Mouse (Mus musculus) liver, embryonic 12.5 days (tissue): ENCODE data around the gene Gemin5. TPM values are rescaled to one million over a fixed set of nuclear protein-coding genes. Genes with fewer than 3 reads are reported as not detected.
A peak's percentile ranks its signal among the peaks of the same experiment; 100 is the strongest.
"Not testable (repeated sequence)": the region's sequence is repeated elsewhere in the genome, so short reads cannot be mapped to it uniquely, and the experiment has no call there.

Experiments used
- ATAC-seq: fragments of 200-750 bp; cut with Nextera tagmentation; 2 replicates; pipeline ENCODE4 v1.8.0; 2017; ENCODE audit warnings: moderate number of reproducible peaks, mild to moderate bottlenecking, moderate library complexity
- H3K27ac ChIP-seq: fragments of 300-500 bp; sonication (generic); 2 replicates; pipeline ENCODE4 v1.5.1; 2016; ENCODE audit warnings: mild to moderate bottlenecking
- H3K27me3 ChIP-seq: fragments of 300-500 bp; sonication (generic); replicated peaks from 2 replicates; pipeline ENCODE4 v1.6.1; 2016; ENCODE audit warnings: mild to moderate bottlenecking, moderate library complexity
- H3K36me3 ChIP-seq: fragments of 300-500 bp; sonication (generic); 2 replicates; pipeline ENCODE4 v1.6.1; 2016; ENCODE audit warnings: mild to moderate bottlenecking, moderate library complexity
- H3K4me1 ChIP-seq: fragments of 300-500 bp; sonication (generic); 2 replicates; pipeline ENCODE4 v1.6.1; 2016
- H3K4me2 ChIP-seq: fragments of 300-500 bp; sonication (generic); 2 replicates; pipeline ENCODE4 v1.6.1; 2016; ENCODE audit warnings: mild to moderate bottlenecking, moderate library complexity
- H3K4me3 ChIP-seq: fragments of 300-500 bp; sonication (generic); 2 replicates; pipeline ENCODE4 v1.5.1; 2016; ENCODE audit warnings: mild to moderate bottlenecking, moderate library complexity
- H3K9ac ChIP-seq: fragments of 300-500 bp; sonication (generic); 2 replicates; pipeline ENCODE4 v1.6.1; 2016; ENCODE audit warnings: mild to moderate bottlenecking, moderate library complexity
- H3K9me3 ChIP-seq: fragments of 300-500 bp; sonication (generic); replicated peaks from 2 replicates; pipeline ENCODE4 v1.6.1; 2016; ENCODE audit warnings: mild to moderate bottlenecking, moderate library complexity
- WGBS: fragments of 180-500 bp; shearing (Covaris S2); methylation state at CpG from one replicate; pipeline ENCODE4 v1.1.7; 2016; ENCODE audit not compliant: insufficient replicate concordance; 5-methylcytosine and 5-hydroxymethylcytosine counted together
- polyA plus RNA-seq: library from polyadenylated mRNA; unstranded; fragments of >200 nt; fragmentation: Nextera tagmentation; extraction: Ambion mirVana; gene quantifications from 2 replicates; pipeline ENCODE4 v1.2.1, GENCODE M21; 2016

Gemin5 gene
- polyA plus RNA-seq: 25.4 and 26.0 TPM in 2 replicates

DNA sequence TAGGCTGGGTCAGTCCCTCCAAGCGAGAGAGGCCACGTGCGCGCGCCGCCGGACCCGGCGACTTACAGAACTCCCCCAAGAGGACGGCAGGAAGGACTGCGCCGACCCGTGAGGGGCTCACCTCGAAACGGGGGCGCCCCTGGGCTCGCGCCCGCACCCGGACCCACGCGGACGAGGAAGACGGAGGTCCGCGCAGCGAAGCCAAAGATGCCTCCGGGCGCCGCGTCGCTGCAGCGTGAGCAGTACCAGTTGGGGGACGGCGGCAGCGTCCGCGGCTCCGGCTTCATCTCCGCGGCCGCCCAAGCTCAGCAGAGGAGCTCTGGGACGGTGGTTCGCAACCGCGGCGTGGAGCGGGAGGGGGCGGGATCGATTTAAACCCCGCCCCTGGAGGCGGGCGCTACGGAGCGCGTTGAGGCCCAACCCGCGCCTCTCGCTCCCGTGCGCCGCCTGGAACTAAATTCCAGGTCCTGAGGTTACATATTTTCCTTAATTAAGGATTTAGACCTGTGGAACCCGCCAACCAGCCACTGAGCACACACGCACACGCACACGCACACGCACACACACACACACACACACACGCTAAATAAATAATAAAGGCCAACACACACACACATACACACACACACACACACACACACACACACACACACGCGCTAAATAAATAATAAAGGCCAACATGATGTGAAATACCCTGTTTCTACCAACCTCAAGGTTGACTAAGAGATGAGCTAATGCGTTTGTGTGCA is at the start of gene Gemin5:
Gene Gemin5, minus strand, starts transcription at position 373 of the 749 bp plus-strand sequence.
- WGBS: under 1% methylated on average over 71 of the region's 71 CpGs
- H3K4me3 ChIP-seq: peak within 1 kb of the TSS; percentile 99
- H3K27me3 ChIP-seq: no peaks in the 10 kb centered on the region
- H3K9me3 ChIP-seq: peaks cover 8% of the 10 kb centered on the region; the same call in 1 of the 2 replicates
- H3K4me1 ChIP-seq: peaks cover 52% of the 10 kb centered on the region
- peak within 1 kb of the TSS; percentile 92 for H3K4me2 ChIP-seq
- peaks cover 42% of the 10 kb centered on the region for H3K36me3 ChIP-seq
- ATAC-seq: peak; percentile 79
- H3K27ac ChIP-seq: peak within 1 kb of the TSS; percentile 81
- H3K9ac ChIP-seq: peak within 1 kb of the TSS; percentile 91

DNA sequence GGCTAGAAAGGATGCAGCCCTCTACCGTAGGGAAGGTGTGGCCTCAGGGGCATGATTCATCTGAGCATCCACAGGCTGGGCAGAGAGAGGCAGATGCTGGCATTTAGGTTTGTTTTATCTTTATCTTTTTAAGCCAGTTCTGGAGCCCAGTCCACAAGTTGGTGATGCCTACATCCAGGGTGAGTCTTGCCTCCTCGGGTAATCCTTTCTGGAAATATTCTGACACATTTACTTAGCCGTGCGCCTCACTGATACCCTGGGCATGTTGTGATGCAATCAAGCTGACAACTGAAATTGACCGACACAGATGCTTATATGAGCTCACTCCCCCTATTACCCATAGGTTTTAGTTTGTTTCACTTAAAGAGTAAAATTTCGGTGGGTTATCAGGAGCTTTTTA is 48.5 kb upstream of the Gemin5 start:
- Histone ChIP-seq H3K27me3 (no peaks in the 10 kb centered on the region), H3K9me3 (no peaks in the 10 kb centered on the region), H3K27ac (no peak overlapping the region), H3K4me3 (no peak overlapping the region), H3K4me2 (no peak overlapping the region), H3K4me1 (peaks cover 58% of the 10 kb centered on the region), H3K36me3 (no peaks in the 10 kb centered on the region), H3K9ac (no peak overlapping the region)
- WGBS: 68% methylated on average over 6 of the region's 6 CpGs
- ATAC-seq: no peak

- ATAC-seq: no peak
- H3K4me3 ChIP-seq: 0 out of 2 replicates have a peak overlapping the region, but pooled peaks have one; percentile 3
- peak overlapping the region; percentile 81 for H3K4me2 ChIP-seq
- H3K27ac ChIP-seq: peak overlapping the region; percentile 17; the same call in 1 of the 2 replicates
- peaks cover 68% of the 10 kb centered on the region for H3K4me1 ChIP-seq
- H3K27me3 ChIP-seq: no peaks in the 10 kb centered on the region
- no peak overlapping the region for H3K9ac ChIP-seq
- WGBS: 65% methylated on average over 5 of the region's 5 CpGs
- H3K36me3 ChIP-seq: no peaks in the 10 kb centered on the region
- no peaks in the 10 kb centered on the region for H3K9me3 ChIP-seq
Measured at GRCm38 (mm10) chr11:58215814-58216213, 47.5 kb upstream of the Gemin5 start.

DNA sequence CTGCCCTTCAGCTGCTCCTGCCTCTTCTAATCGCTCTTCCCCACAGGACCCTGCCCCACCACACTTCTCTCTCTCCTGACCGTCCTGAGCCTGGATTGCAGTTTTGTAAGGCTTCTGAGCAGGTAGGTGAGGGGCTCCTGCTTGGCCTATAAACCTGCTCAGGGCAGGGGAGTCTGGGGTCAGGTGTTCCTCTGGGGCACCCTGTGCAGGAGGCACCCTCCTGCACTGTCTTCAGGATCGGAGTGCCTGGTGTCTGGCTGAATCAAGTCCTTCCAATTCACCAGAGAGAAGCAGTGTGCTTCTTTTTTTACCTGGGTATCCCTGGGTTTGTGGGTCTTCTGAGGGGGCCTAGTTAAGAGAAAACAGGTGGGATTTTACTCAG is 46.7 kb upstream of the Gemin5 start:
- H3K27me3 ChIP-seq, H3K36me3 ChIP-seq, H3K9me3 ChIP-seq, ATAC-seq: not testable (repeated sequence)
- Histone ChIP-seq H3K4me2 (peak overlapping the region; percentile 81), H3K4me3 (peak overlapping the region; percentile 75), H3K9ac (peak overlapping the region; percentile 82), H3K4me1 (peaks cover 75% of the 10 kb centered on the region), H3K27ac (peak overlapping the region; percentile 88)
- 9% methylated on average over 2 of the region's 3 CpGs for WGBS

- peak overlapping the region; percentile 81 for H3K4me2 ChIP-seq
- no peaks in the 10 kb centered on the region for H3K36me3 ChIP-seq
- H3K9me3 ChIP-seq: no peaks in the 10 kb centered on the region
- WGBS: 15% methylated on average over 17 of the region's 17 CpGs
- ATAC-seq: peak; percentile 94
- peaks cover 75% of the 10 kb centered on the region for H3K4me1 ChIP-seq
- H3K27me3 ChIP-seq: no peaks in the 10 kb centered on the region
- H3K9ac ChIP-seq: peak overlapping the region; percentile 82
- peak overlapping the region; percentile 75 for H3K4me3 ChIP-seq
- peak overlapping the region; percentile 88 for H3K27ac ChIP-seq
Measured at GRCm38 (mm10) chr11:58214391-58215048, 46.2 kb upstream of the Gemin5 start.

DNA sequence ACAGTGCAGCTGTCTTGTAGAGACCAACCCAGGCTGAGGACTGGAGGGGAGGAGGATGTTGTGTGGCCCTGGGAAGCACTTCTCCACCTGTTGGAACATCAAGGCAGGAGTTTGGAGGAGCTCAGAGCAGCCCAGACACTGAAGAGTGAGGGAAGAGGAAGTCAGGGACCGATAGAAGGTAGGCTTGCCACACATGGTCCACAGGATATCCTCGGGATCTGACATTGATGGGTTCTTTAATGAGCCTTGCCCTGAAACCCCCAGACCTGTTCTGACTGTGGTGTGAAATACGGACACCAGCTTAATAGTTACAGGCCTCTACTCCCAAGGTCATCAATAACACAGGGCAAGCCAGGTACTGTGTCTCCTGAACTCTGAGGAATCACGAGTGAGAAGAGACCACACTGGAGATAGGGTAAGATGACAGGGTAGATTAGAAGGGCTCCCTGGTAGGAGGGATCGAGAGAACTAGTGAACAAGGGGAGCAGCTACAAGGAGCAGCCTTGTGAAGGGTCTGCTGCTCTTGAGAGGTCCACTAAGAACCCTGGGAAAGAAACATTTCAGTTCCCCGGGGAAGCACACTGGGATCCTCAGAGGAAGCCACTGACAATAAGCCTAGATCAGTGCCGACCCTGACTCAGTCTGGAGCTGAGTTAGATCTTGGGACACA is 45.5 kb upstream of the Gemin5 start:
- peak overlapping the region; percentile 88 for H3K27ac ChIP-seq
- peak overlapping the region; percentile 82 for H3K9ac ChIP-seq
- no peaks in the 10 kb centered on the region for H3K36me3 ChIP-seq
- 29% methylated on average over 7 of the region's 7 CpGs for WGBS
- peak overlapping the region; percentile 75 for H3K4me3 ChIP-seq
- H3K4me2 ChIP-seq: peak overlapping the region; percentile 81
- 0 out of 2 replicates have a peak, but pooled peaks have one; percentile 22 for ATAC-seq
- peaks cover 70% of the 10 kb centered on the region for H3K4me1 ChIP-seq
- H3K9me3 ChIP-seq: no peaks in the 10 kb centered on the region
- no peaks in the 10 kb centered on the region for H3K27me3 ChIP-seq

GRCm38 (mm10) chr11:58211682-58212067 is 43.3 kb upstream of the Gemin5 start:
- 41% methylated on average over 2 of the region's 2 CpGs for WGBS
- H3K4me3 ChIP-seq: no peak overlapping the region
- H3K27me3 ChIP-seq: no peaks in the 10 kb centered on the region; the same call in 1 of the 2 replicates
- H3K4me1 ChIP-seq: peaks cover 57% of the 10 kb centered on the region
- no peaks in the 10 kb centered on the region for H3K36me3 ChIP-seq
- H3K27ac ChIP-seq: peak overlapping the region; percentile 63
- ATAC-seq: no peak
- H3K9me3 ChIP-seq: no peaks in the 10 kb centered on the region
- 0 out of 2 replicates have a peak overlapping the region, but pooled peaks have one; percentile 23 for H3K9ac ChIP-seq
- peak overlapping the region; percentile 33 for H3K4me2 ChIP-seq

DNA sequence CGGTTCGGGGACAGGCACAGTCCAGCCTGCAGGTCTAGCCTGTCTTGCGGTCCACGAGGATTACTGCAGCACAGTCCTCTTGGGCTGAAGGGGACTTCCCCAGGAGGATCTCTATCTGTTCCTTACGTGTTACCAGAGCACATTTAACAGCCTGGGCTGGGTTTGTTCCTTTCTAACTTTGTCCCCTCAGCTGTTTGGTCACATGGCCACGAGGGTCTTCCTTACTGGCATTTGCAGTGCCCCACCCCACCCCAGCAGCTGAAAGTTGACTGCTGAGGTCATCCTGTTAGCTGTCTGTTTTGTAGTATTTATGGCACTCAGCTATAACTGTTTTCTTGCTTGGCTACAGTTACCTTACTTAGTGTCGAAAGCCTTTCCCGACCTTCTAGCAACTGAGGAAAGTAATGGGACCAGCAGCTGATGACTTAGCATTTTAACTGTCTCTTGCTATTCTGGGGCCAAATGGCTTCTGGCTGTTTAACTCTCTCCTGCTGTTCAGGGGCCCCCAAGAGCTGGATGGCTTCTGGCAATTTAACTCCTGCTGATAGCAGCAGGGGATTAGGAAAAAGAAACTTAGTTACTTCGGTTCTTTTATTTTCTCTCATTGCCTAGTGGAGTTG is 42.8 kb upstream of the Gemin5 start:
- 17% methylated on average over 9 of the region's 9 CpGs for WGBS
- Histone ChIP-seq H3K36me3 (no peaks in the 10 kb centered on the region), H3K4me3 (no peak overlapping the region), H3K27me3 (no peaks in the 10 kb centered on the region; the same call in 1 of the 2 replicates), H3K4me1 (peaks cover 52% of the 10 kb centered on the region), H3K27ac (peak overlapping the region; percentile 63), H3K9me3 (no peaks in the 10 kb centered on the region), H3K4me2 (peak overlapping the region; percentile 33), H3K9ac (0 out of 2 replicates have a peak overlapping the region, but pooled peaks have one; percentile 23)
- no peak for ATAC-seq

GRCm38 (mm10) chr11:58210321-58210886 is 42.1 kb upstream of the Gemin5 start:
- WGBS: 67% methylated on average over 1 of the region's 1 CpGs
- H3K27me3 ChIP-seq: no peaks in the 10 kb centered on the region; the same call in 1 of the 2 replicates
- ATAC-seq: no peak
- no peak overlapping the region for H3K9ac ChIP-seq
- peaks cover 45% of the 10 kb centered on the region for H3K4me1 ChIP-seq
- H3K27ac ChIP-seq: peak overlapping the region; percentile 63; the same call in 1 of the 2 replicates
- H3K4me3 ChIP-seq: no peak overlapping the region
- no peak overlapping the region for H3K4me2 ChIP-seq
- no peaks in the 10 kb centered on the region for H3K9me3 ChIP-seq
- H3K36me3 ChIP-seq: no peaks in the 10 kb centered on the region

DNA sequence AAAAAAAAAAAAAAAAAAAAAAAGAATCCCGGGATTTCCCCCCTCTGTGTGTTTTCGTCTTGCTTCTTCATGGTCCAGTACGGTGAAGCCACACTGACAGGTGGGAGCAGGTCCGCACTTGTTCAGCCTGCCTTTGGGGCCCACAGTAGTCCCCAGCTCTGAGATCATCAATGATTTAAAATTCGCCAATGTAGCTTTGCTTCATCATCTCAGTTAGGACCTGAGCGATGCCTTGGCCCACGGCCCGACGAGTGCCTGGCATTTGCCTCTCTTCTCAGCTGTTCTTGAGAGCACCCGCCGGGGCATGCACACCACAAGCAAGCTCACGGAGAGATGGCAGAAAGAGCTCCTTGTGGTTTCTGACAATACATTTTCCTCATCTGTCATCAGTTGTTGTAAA is 32.7 kb upstream of the Gemin5 start:
- H3K27ac ChIP-seq: no peak overlapping the region
- H3K4me3 ChIP-seq: no peak overlapping the region
- WGBS: 78% methylated on average over 12 of the region's 12 CpGs
- H3K36me3 ChIP-seq: no peaks in the 10 kb centered on the region
- ATAC-seq: no peak
- no peaks in the 10 kb centered on the region for H3K27me3 ChIP-seq
- H3K9me3 ChIP-seq: no peaks in the 10 kb centered on the region
- no peak overlapping the region for H3K9ac ChIP-seq
- peaks cover 22% of the 10 kb centered on the region for H3K4me1 ChIP-seq
- no peak overlapping the region for H3K4me2 ChIP-seq

GRCm38 (mm10) chr11:58200226-58200625 is 31.9 kb upstream of the Gemin5 start:
- H3K9ac ChIP-seq: peak overlapping the region; percentile 47
- peak overlapping the region; percentile 89 for H3K4me2 ChIP-seq
- peaks cover 22% of the 10 kb centered on the region for H3K4me1 ChIP-seq
- WGBS: 78% methylated on average over 4 of the region's 4 CpGs
- peak overlapping the region; percentile 78 for H3K4me3 ChIP-seq
- H3K9me3 ChIP-seq: no peaks in the 10 kb centered on the region
- H3K27me3 ChIP-seq: no peaks in the 10 kb centered on the region
- H3K36me3 ChIP-seq: no peaks in the 10 kb centered on the region
- ATAC-seq: no peak
- peak overlapping the region; percentile 89; the same call in 1 of the 2 replicates for H3K27ac ChIP-seq
